Mouse (Mus musculus) embryonic facial prominence, embryonic 10.5 days (tissue): Measurements from ENCODE around the gene Gm6657. TPM values are rescaled to one million over a fixed set of nuclear protein-coding genes. Genes with fewer than 3 reads are reported as not detected.

Experiments
- DNase-seq: peaks from one replicate; pipeline ENCODE4 v3.0.0-alpha.2; 2017; ENCODE audit warnings: low spot score
- H3K27ac ChIP-seq: fragments of 300-500 bp; sonication (generic); replicated peaks from 2 replicates; pipeline ENCODE4 v1.5.1; 2016; ENCODE audit warnings: mild to moderate bottlenecking
- H3K27me3 ChIP-seq: fragments of 300-500 bp; sonication (generic); replicated peaks from 2 replicates; pipeline ENCODE4 v1.6.1; 2016; ENCODE audit warnings: low read depth, mild to moderate bottlenecking; ENCODE audit not compliant: poor library complexity, severe bottlenecking
- H3K36me3 ChIP-seq: fragments of 300-500 bp; sonication (generic); replicated peaks from 2 replicates; pipeline ENCODE4 v1.6.1; 2016; ENCODE audit warnings: mild to moderate bottlenecking, moderate library complexity
- H3K4me1 ChIP-seq: fragments of 300-500 bp; sonication (generic); 2 replicates; pipeline ENCODE4 v1.6.1; 2016
- H3K4me3 ChIP-seq: fragments of 300-500 bp; sonication (generic); 2 replicates; pipeline ENCODE4 v1.5.1; 2016; ENCODE audit warnings: mild to moderate bottlenecking, moderate library complexity
- H3K9me3 ChIP-seq: fragments of 300-500 bp; sonication (generic); 2 replicates; pipeline ENCODE4 v1.6.1; 2016; ENCODE audit warnings: mild to moderate bottlenecking
- WGBS: fragments of 180-500 bp; shearing (Covaris S2); methylation state at CpG from one replicate; pipeline ENCODE4 v1.1.7; 2016; 5-methylcytosine and 5-hydroxymethylcytosine counted together
- polyA plus RNA-seq: library from polyadenylated mRNA; unstranded; fragments of >200 nt; fragmentation: Nextera tagmentation; extraction: Ambion mirVana; gene quantifications from 2 replicates; pipeline ENCODE4 v1.2.1, GENCODE M21; 2016

Gm6657 gene
- not detected in 2 replicates for polyA plus RNA-seq

DNA sequence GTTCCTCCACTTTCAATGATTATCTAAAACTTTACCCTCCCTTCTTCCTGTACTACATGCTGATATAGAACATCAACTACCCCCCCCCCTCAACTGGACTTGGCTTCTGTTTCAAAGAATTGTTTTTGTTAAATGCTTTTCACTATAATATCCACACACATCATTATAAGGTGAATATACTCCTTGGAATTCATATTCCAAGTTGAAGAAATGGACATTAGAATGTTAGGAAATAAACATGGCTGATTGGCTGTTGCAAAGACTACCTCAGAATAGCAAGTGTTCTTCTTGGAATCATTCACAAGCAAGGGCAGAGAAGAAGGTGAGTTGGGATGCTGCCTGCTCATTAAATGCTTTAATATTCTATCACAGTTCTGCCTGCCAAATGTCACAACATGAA is at the start of gene Gm6657:
TSS of gene Gm6657 (plus strand) at position 301 of the 400 bp plus-strand sequence.
- no peak for DNase-seq
- H3K27me3 ChIP-seq: no peaks in the 10 kb centered on the region
- no peak within 1 kb of the TSS for H3K4me3 ChIP-seq
- no peaks in the 10 kb centered on the region for H3K36me3 ChIP-seq
- no peaks in the 10 kb centered on the region for H3K9me3 ChIP-seq
- H3K4me1 ChIP-seq: no peaks in the 10 kb centered on the region
- H3K27ac ChIP-seq: no peak within 1 kb of the TSS

DNA sequence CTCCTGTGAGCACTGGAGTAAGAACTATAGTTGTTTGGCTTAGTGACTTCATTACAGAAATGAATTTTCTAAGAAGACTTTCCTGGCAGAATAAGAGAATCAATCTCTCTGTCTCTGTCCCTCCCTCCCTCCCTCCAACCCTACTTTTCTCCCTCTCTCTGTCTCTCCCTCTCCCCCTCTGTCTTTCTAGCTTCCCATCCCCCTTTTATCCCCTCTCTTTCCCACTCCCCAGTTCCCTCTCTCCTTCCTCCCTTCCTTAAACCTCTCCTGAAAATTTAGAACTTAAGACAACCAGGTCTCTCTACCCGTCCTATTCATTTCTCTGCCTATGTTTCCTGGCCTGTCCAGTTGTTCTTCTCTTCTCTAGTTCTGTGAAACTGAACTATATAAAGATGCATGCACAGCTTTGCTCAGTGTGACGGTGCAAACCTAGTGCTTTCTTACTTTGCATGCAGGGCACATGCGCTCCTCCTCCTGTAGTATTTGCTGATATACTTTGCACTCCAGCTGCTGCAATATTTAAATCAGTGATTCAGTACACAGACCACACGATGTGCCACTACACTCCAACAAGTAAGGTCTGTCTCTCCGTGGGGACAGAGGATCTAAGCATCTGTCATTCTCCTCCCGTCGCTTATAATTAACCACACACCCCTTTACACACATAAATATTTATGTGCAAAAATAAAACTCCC is 40.6 kb upstream of the Gm6657 start:
- H3K27ac ChIP-seq: no peak overlapping the region
- no peaks in the 10 kb centered on the region for H3K4me1 ChIP-seq
- H3K36me3 ChIP-seq: no peaks in the 10 kb centered on the region
- no peak for DNase-seq
- 66% methylated on average over 7 of the region's 7 CpGs for WGBS
- H3K9me3 ChIP-seq: no peaks in the 10 kb centered on the region
- H3K4me3 ChIP-seq: no peak overlapping the region
- no peaks in the 10 kb centered on the region for H3K27me3 ChIP-seq

DNA sequence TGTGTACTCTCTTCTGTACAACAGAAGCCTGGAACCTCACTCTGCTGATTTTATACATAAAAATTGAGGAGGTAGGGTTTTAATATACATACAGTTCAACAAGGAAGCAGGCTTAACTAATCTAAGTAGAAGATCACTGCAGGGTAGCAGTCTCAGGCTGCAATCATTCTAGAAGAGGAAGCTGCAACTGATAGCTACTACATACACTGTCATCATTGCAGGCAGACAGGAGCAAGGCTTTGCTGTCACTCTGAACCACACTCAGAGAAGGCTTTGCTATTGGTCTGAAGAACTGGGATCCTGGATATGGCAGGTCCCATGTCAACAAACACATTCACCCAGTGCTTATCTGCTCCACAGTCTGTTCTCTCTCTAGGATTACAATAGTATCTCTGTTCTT is 23.9 kb upstream of the Gm6657 start:
- DNase-seq: no peak
- Histone ChIP-seq H3K36me3 (no peaks in the 10 kb centered on the region), H3K27me3 (no peaks in the 10 kb centered on the region), H3K4me1 (no peaks in the 10 kb centered on the region), H3K9me3 (no peaks in the 10 kb centered on the region), H3K27ac (no peak overlapping the region), H3K4me3 (no peak overlapping the region)

DNA sequence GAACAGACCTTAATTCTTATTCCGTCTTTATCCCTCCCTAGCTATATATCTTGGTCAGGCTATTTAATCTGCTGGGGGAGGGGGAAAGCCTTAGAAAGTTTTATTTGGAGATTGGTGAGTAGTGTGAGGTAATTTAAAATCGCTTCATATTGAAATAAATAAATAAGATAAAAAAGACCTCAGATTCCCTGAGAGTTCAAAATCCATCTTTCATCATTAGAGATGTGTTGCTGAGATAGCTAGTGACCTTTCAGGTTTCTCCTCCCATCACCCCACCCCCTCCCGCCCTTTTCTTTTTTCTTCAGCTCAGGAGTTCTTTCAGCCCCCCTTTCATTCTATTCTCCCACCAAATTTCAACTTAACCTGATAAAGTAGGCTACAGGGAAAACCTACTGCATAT is 20.1 kb upstream of the Gm6657 start:
- H3K4me3 ChIP-seq: no peak overlapping the region
- no peaks in the 10 kb centered on the region for H3K36me3 ChIP-seq
- WGBS: 84% methylated on average over 3 of the region's 3 CpGs
- DNase-seq: no peak
- H3K27me3 ChIP-seq: no peaks in the 10 kb centered on the region
- H3K9me3 ChIP-seq: no peaks in the 10 kb centered on the region
- no peak overlapping the region for H3K27ac ChIP-seq
- H3K4me1 ChIP-seq: no peaks in the 10 kb centered on the region

DNA sequence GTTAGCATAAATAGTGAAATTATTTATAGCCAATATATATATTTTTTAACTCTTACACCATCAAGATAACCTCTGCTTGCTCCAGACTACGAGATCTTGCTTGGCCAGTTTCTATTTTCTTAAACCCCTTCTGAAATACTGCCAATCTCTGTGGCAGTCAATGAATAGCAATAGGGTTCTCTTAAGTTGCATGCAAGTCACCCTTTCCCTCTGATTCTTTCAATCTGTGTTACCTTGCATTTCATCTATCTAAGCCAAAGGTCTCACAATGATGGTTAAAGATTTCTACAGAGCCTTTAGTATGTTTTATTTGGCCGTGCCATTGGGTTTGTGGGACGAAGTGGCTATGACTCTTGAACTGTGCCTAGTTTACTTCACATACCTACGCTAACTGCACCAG is 19.4 kb upstream of the Gm6657 start:
- no peaks in the 10 kb centered on the region for H3K36me3 ChIP-seq
- DNase-seq: no peak
- H3K4me1 ChIP-seq: no peaks in the 10 kb centered on the region
- 91% methylated on average over 4 of the region's 4 CpGs for WGBS
- H3K4me3 ChIP-seq: no peak overlapping the region
- no peak overlapping the region for H3K27ac ChIP-seq
- H3K27me3 ChIP-seq: no peaks in the 10 kb centered on the region
- H3K9me3 ChIP-seq: no peaks in the 10 kb centered on the region

DNA sequence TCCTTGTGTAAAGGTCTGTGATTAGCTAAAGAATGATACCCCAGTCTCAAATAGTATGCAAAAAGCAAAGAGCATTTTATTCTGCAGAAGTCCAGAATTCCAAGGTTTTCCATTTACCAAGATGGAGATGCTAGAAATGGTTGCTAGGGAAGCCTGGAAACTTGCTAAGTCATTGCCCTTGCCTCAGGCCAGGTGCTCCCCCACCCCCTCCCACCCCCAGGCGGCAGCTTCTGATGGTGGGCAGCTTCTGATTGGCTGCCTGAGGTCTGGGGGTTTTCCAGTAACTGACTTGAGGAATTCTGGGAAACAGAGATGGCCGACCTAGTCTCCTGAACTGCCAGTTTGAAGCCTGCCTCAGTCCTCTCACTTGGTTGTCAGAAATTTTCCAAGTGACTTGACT is 12.6 kb upstream of the Gm6657 start:
- DNase-seq: no peak
- 70% methylated on average over 2 of the region's 2 CpGs for WGBS
- Histone ChIP-seq H3K9me3 (no peaks in the 10 kb centered on the region), H3K27me3 (no peaks in the 10 kb centered on the region), H3K4me3 (no peak overlapping the region), H3K27ac (no peak overlapping the region), H3K4me1 (no peaks in the 10 kb centered on the region), H3K36me3 (no peaks in the 10 kb centered on the region)

DNA sequence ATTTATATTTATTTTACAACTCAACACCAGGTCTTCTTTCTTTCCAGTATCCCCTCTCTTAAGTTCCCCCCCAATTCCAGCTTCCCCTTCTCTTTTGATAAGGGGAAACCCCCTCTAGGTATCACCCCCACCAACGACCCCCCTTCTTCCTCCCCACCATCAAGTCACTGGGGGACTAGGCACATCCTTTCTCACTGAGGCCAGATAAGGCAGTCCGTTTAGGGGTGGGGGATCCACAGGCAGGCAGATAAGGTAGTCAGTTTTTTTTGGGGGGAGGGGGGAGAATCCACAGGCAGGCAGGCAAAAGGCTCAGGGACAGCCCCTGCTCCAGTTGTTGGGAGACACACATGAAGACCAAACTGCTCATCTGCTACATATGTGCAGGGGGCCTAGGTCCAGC is 1.3 kb downstream of the Gm6657 start:
- no peaks in the 10 kb centered on the region for H3K9me3 ChIP-seq
- H3K27me3 ChIP-seq: no peaks in the 10 kb centered on the region
- 66% methylated on average over 2 of the region's 2 CpGs for WGBS
- no peak for DNase-seq
- H3K4me1 ChIP-seq: no peaks in the 10 kb centered on the region
- no peak overlapping the region for H3K4me3 ChIP-seq
- H3K27ac ChIP-seq: no peak overlapping the region
- H3K36me3 ChIP-seq: no peaks in the 10 kb centered on the region

DNA sequence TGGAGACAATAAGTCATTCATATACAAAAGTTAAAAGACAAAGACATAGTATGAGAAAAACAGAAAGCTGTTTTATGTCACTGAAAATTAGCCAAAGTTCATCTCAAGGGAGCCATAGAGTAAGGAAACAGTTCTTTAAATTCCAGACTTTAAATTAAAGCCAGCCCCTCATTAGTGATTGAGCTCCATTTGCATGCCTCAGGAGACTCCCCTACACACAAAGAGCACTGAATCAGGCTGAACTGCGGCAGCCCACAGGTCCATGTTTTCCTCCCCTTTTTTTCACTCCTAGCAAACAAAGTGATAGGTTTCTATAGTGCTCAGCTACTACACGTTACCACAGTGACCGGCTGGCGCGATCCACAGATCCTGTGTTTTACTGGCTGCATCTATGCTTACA is 9.6 kb downstream of the Gm6657 start:
- no peak overlapping the region; the same call in 1 of the 2 replicates for H3K27ac ChIP-seq
- peak; percentile 28 for DNase-seq

DNA sequence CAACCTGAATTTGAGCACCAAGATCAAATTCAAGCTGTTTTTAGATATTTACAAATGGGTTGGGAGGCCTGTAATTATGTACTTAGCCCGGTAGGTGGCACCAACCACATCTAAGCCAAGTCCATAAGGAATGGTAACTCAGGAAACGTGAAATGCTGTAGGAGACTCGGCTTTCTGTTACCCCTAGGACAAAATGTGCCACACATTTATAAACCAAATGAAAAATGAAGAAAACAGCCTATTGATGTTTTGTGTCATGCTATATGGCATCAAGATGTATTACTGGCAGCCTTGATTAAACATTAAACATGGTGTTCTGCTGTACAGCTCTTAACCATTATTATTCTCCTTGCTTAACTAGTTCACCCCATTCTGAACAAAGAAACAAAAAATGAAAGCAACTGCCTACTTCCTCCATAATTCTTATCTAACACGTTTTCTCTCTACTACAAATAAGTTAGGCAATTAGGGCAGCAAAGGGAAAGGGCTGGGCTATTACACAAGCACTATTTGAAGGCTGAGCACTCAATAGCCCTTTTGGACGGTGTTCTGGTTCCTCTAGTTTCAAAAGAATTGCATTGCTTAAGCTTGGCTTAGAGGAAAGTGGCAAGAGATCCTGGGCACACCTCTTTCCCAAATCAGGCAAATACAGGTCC is 12.0 kb downstream of the Gm6657 start:
- Histone ChIP-seq H3K4me3 (no peak overlapping the region), H3K4me1 (peaks cover 6% of the 10 kb centered on the region), H3K9me3 (no peaks in the 10 kb centered on the region), H3K27ac (no peak overlapping the region), H3K27me3 (no peaks in the 10 kb centered on the region), H3K36me3 (no peaks in the 10 kb centered on the region)
- DNase-seq: peak; percentile 41
- 13% methylated on average over 5 of the region's 5 CpGs for WGBS

More for the DNA sequence above, 9.6 kb downstream of the Gm6657 start:
- no peak overlapping the region for H3K4me3 ChIP-seq
- no peaks in the 10 kb centered on the region for H3K36me3 ChIP-seq
- H3K27me3 ChIP-seq: no peaks in the 10 kb centered on the region
- WGBS: 55% methylated on average over 5 of the region's 5 CpGs
- H3K9me3 ChIP-seq: no peaks in the 10 kb centered on the region
- H3K4me1 ChIP-seq: peaks cover 6% of the 10 kb centered on the region

DNA sequence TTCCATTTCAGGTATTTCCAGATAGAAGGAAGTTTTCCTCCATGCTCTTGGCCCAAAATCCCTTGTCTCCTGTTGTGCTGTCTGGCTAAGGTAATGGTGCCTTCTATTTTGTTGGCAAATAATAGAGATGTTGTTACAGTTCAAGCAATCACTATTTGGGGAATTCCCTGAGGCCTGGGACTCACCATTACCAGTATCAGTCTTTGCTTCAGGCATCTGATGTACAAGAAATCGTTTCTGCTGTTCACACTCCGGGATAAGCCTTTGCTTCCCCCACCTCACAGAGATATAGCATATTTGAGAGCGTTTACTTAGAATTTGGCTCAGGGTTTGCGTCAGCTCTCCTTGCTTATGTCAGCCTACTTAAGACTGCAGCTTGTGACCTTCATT is 12.5 kb downstream of the Gm6657 start:
- Histone ChIP-seq H3K27ac (no peak overlapping the region), H3K4me1 (peaks cover 6% of the 10 kb centered on the region), H3K36me3 (no peaks in the 10 kb centered on the region), H3K4me3 (no peak overlapping the region), H3K27me3 (no peaks in the 10 kb centered on the region), H3K9me3 (no peaks in the 10 kb centered on the region)
- WGBS: 85% methylated on average over 4 of the region's 4 CpGs
- DNase-seq: no peak

DNA sequence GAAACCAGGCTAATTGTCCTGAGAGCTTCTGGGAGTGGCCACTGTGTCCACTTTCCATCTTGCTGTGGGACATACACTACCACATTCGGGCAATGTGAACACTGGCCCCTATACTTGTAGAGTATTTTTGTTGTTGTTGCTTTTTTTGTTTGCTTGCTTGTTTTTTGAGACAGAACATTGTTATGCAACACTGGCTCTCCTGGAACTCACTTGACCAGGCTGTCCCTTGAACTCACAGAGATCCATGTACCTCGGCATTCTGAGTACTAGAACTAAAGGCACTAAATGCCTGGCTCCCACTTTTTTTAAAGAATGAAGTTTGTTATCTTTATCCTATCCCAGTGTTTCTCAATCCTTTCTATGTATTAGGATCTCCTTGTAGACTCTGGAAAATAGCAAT is 15.8 kb downstream of the Gm6657 start:
- no peaks in the 10 kb centered on the region for H3K36me3 ChIP-seq
- H3K9me3 ChIP-seq: no peaks in the 10 kb centered on the region
- H3K4me3 ChIP-seq: no peak overlapping the region
- 86% methylated on average over 2 of the region's 2 CpGs for WGBS
- H3K27ac ChIP-seq: no peak overlapping the region
- no peaks in the 10 kb centered on the region for H3K4me1 ChIP-seq
- H3K27me3 ChIP-seq: no peaks in the 10 kb centered on the region
- DNase-seq: no peak

DNA sequence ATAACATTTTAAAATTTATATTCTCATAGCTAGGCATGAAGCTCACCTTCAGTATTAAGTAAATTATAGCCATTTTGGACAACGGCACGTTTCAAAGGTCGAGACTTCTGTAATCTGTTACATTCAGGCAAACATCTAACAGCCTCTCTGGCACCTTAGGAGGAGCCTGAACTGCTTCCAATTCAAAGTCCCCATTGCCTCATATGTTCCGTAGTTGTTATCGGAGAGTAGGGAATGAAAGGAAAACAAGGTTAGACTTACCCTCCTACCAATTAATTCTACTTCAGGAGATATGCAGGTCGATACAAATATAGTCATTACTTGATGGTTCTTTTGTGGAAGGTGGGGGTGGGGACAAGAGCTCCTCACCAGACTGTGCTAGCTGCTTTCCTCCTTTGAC is 21.4 kb downstream of the Gm6657 start:
- H3K27me3 ChIP-seq: no peaks in the 10 kb centered on the region
- no peaks in the 10 kb centered on the region for H3K4me1 ChIP-seq
- H3K4me3 ChIP-seq: no peak overlapping the region
- WGBS: 81% methylated on average over 6 of the region's 6 CpGs
- H3K36me3 ChIP-seq: no peaks in the 10 kb centered on the region
- no peak overlapping the region for H3K27ac ChIP-seq
- DNase-seq: no peak
- H3K9me3 ChIP-seq: no peaks in the 10 kb centered on the region

DNA sequence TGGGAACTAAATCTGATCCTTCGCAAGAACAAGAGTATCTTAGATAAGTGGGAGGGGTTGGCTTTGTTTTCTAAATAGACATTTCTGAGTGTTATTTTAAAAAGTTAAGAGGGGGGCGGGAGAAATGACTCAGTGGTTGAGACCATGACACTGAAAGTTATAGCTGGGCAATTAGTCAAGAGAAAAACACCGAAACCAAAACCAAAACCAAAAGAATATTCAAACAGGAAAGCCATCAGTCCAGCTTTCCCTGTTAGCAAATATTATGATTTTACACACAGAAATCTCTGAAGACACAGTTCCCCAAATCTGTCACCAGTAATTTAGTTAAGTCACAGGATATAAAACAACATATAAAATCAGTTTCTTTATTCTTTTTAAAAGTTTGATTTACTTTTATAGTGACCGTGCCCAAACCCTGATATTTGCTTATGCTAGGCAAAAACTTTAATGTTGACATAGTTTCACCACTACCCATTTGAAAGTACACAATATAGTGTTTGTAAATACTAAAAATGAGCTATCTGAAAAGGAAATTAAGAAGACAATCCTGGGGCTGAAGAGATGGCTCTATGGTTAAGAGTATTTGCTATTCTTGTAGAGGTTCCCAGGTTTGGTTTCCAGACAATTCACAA is 25.3 kb downstream of the Gm6657 start:
- Histone ChIP-seq H3K27ac (no peak overlapping the region), H3K4me1 (no peaks in the 10 kb centered on the region), H3K9me3 (no peaks in the 10 kb centered on the region), H3K27me3 (no peaks in the 10 kb centered on the region), H3K4me3 (no peak overlapping the region), H3K36me3 (no peaks in the 10 kb centered on the region)
- 93% methylated on average over 4 of the region's 4 CpGs for WGBS
- no peak for DNase-seq
